In genomic region chr13:51976620-51977214, GRCm38 (mm10) we compare ENCODE assay signal across 10 mouse cellular contexts.
DNase-seq lines count a peak whose midpoint lies in the region; ATAC-seq lines count a peak whose summit lies in the region.
"Had no signal": no experiment of that assay in that cellular context is flagged by ENCODE, and none has a peak within 500 bp of the region (broad histone marks: within the 10 kb centered on the region; RNA-seq: fewer than 3 reads in every experiment).

No protein-coding gene starts in this region.

- no peak for DNase-seq in heart, adult 8-10 months (ENCODE audit: low spot score)
- DNase-seq in midbrain, embryonic 11.5 days (ENCODE audit: low spot score, missing footprints): no peak
- DNase-seq in layer of hippocampus, postnatal 14 days (ENCODE audit: low spot score in 2 of 2): no peak
- no peak for DNase-seq in thymus, adult 18-20 months
- DNase-seq: cerebellum, postnatal 36 days; forebrain, postnatal 0 days had no signal

- no peak for ATAC-seq in heart, embryonic 15.5 days (replicated peaks; ENCODE audit: insufficient number of reproducible peaks, insufficient read depth, low FRiP score, low read depth)
- ATAC-seq in midbrain, embryonic 15.5 days (replicated peaks): no peak
- no peak for ATAC-seq in midbrain, embryonic 11.5 days (ENCODE audit: low FRiP score)
- no peak for ATAC-seq in limb, embryonic 12.5 days (ENCODE audit: insufficient number of reproducible peaks, insufficient read depth, low FRiP score, low TSS enrichment, low read depth)
- ATAC-seq: forebrain, postnatal 0 days had no signal

- H3K4me2 ChIP-seq in heart, embryonic 15.5 days: peak overlapping the region; percentile 10
- no peak overlapping the region for H3K4me2 ChIP-seq in midbrain, embryonic 15.5 days
- no peak overlapping the region for H3K4me2 ChIP-seq in midbrain, embryonic 11.5 days
- no peak overlapping the region for H3K4me2 ChIP-seq in limb, embryonic 12.5 days
- H3K4me2 ChIP-seq: hindbrain, embryonic 14.5 days had no signal

- no peaks in the 10 kb centered on the region for H3K27me3 ChIP-seq in heart, embryonic 15.5 days
- no peaks in the 10 kb centered on the region for H3K27me3 ChIP-seq in midbrain, embryonic 15.5 days (replicated peaks)
- no peaks in the 10 kb centered on the region for H3K27me3 ChIP-seq in midbrain, embryonic 11.5 days (ENCODE audit: control insufficient read depth, insufficient read depth, low read length)
- no peaks in the 10 kb centered on the region for H3K27me3 ChIP-seq in limb, embryonic 12.5 days

- H3K9ac ChIP-seq in heart, embryonic 15.5 days: no peak overlapping the region
- H3K9ac ChIP-seq in midbrain, embryonic 15.5 days: no peak overlapping the region
- no peak overlapping the region for H3K9ac ChIP-seq in midbrain, embryonic 11.5 days (ENCODE audit: low read length)
- no peak overlapping the region for H3K9ac ChIP-seq in limb, embryonic 12.5 days (replicated peaks)
- H3K9ac ChIP-seq: forebrain, postnatal 0 days; hindbrain, embryonic 14.5 days had no signal

- peaks cover 49% of the 10 kb centered on the region for H3K4me1 ChIP-seq in heart, embryonic 15.5 days (replicated peaks)
- peaks cover 5% of the 10 kb centered on the region; the same call in 1 of the 2 replicates for H3K4me1 ChIP-seq in midbrain, embryonic 15.5 days
- peaks cover 4% of the 10 kb centered on the region; the same call in 1 of the 2 replicates for H3K4me1 ChIP-seq in midbrain, embryonic 11.5 days (ENCODE audit: control insufficient read depth, insufficient read depth, low read length)
- peaks cover 62% of the 10 kb centered on the region for H3K4me1 ChIP-seq in limb, embryonic 12.5 days (replicated peaks)

- no peaks in the 10 kb centered on the region for H3K36me3 ChIP-seq in heart, embryonic 15.5 days
- no peaks in the 10 kb centered on the region for H3K36me3 ChIP-seq in midbrain, embryonic 15.5 days (replicated peaks)
- H3K36me3 ChIP-seq in midbrain, embryonic 11.5 days (ENCODE audit: control insufficient read depth, insufficient read depth, low read length): no peaks in the 10 kb centered on the region
- H3K36me3 ChIP-seq in limb, embryonic 12.5 days: no peaks in the 10 kb centered on the region

- H3K9me3 ChIP-seq in heart, embryonic 15.5 days (replicated peaks): no peaks in the 10 kb centered on the region
- no peaks in the 10 kb centered on the region for H3K9me3 ChIP-seq in midbrain, embryonic 15.5 days
- H3K9me3 ChIP-seq in midbrain, embryonic 11.5 days (ENCODE audit: control insufficient read depth, low read length): no peaks in the 10 kb centered on the region
- H3K9me3 ChIP-seq in limb, embryonic 12.5 days: peaks cover 11% of the 10 kb centered on the region

- H3K27ac ChIP-seq in heart, embryonic 15.5 days: peak overlapping the region; percentile 87
- H3K27ac ChIP-seq in midbrain, embryonic 15.5 days: 0 out of 2 replicates have a peak overlapping the region, but pooled peaks have one; percentile 25
- H3K27ac ChIP-seq in midbrain, embryonic 11.5 days (ENCODE audit: low read depth, low read length): no peak overlapping the region
- peak overlapping the region; percentile 84 for H3K27ac ChIP-seq in limb, embryonic 12.5 days
- H3K27ac ChIP-seq: hindbrain, embryonic 14.5 days had no signal

- WGBS in heart, embryonic 15.5 days: 70% methylated on average over 6 of the region's 6 CpGs
- WGBS in midbrain, embryonic 15.5 days: 73% methylated on average over 6 of the region's 6 CpGs
- WGBS in midbrain, embryonic 11.5 days: 78% methylated on average over 6 of the region's 6 CpGs
- WGBS in limb, embryonic 12.5 days: 79% methylated on average over 6 of the region's 6 CpGs

- no peak overlapping the region for H3K4me3 ChIP-seq in heart, embryonic 15.5 days
- H3K4me3 ChIP-seq in midbrain, embryonic 15.5 days: no peak overlapping the region
- H3K4me3 ChIP-seq in midbrain, embryonic 11.5 days (ENCODE audit: low read depth, low read length): no peak overlapping the region
- no peak overlapping the region for H3K4me3 ChIP-seq in limb, embryonic 12.5 days (replicated peaks)
